Mouse (Mus musculus): ENCODE measurements around the gene Gopc.

- TF ChIP-seq EP300 (IDR thresholded peaks at IDR 0.05; ENCODE audit: low read depth) (no peak), CTCF (IDR thresholded peaks at IDR 0.05; ENCODE audit: low read depth) (no peak)
Measured at GRCm38 (mm10) chr10:52415020-52415419, 33.1 kb upstream of the Gopc start.

All from liver, embryonic 14.5 days (tissue).